Mouse (Mus musculus) hindbrain, embryonic 12.5 days (tissue): ENCODE measurements around the gene 1700021F05Rik. TPM values are rescaled to one million over a fixed set of nuclear protein-coding genes. Genes with fewer than 3 reads are reported as not detected.

Experiments
- ATAC-seq: fragments of 200-750 bp; cut with Nextera tagmentation; 2 replicates; pipeline ENCODE4 v1.8.0; 2017; ENCODE audit warnings: moderate TSS enrichment; ENCODE audit not compliant: low FRiP score
- H3K27ac ChIP-seq: fragments of 300-500 bp; sonication (generic); 2 replicates; pipeline ENCODE4 v1.5.1; 2016; ENCODE audit warnings: mild to moderate bottlenecking
- H3K27me3 ChIP-seq: fragments of 300-500 bp; sonication (generic); 2 replicates; pipeline ENCODE4 v1.6.1; 2016; ENCODE audit warnings: mild to moderate bottlenecking
- H3K36me3 ChIP-seq: fragments of 300-500 bp; sonication (generic); 2 replicates; pipeline ENCODE4 v1.6.1; 2016; ENCODE audit warnings: mild to moderate bottlenecking
- H3K4me1 ChIP-seq: fragments of 300-500 bp; sonication (generic); 2 replicates; pipeline ENCODE4 v1.6.1; 2016
- H3K4me2 ChIP-seq: fragments of 300-500 bp; sonication (generic); replicated peaks from 2 replicates; pipeline ENCODE4 v1.6.1; 2016; ENCODE audit warnings: mild to moderate bottlenecking
- H3K4me3 ChIP-seq: fragments of 300-500 bp; sonication (generic); 2 replicates; pipeline ENCODE4 v1.5.1; 2016; ENCODE audit warnings: mild to moderate bottlenecking
- H3K9ac ChIP-seq: fragments of 300-500 bp; sonication (generic); 2 replicates; pipeline ENCODE4 v1.6.1; 2016; ENCODE audit warnings: mild to moderate bottlenecking, moderate library complexity
- H3K9me3 ChIP-seq: fragments of 300-500 bp; sonication (generic); replicated peaks from 2 replicates; pipeline ENCODE4 v1.6.1; 2016; ENCODE audit warnings: mild to moderate bottlenecking
- WGBS: fragments of 180-500 bp; shearing (Covaris S2); methylation state at CpG from one replicate; pipeline ENCODE4 v1.1.7; 2016; 5-methylcytosine and 5-hydroxymethylcytosine counted together
- polyA plus RNA-seq: library from polyadenylated mRNA; unstranded; fragments of >200 nt; fragmentation: Nextera tagmentation; extraction: Ambion mirVana; gene quantifications from 2 replicates; pipeline ENCODE4 v1.2.1, GENCODE M21; 2016

1700021F05Rik gene
- polyA plus RNA-seq, 1 experiment from 2014 or later = 53.7 TPM

GRCm38 (mm10) chr10:43490034-43490433 is 50.8 kb downstream of the 1700021F05Rik start:
- peaks cover 17% of the 10 kb centered on the region for H3K4me1 ChIP-seq
- ATAC-seq = no peak
- no peak overlapping the region for H3K9ac ChIP-seq
- no peaks in the 10 kb centered on the region for H3K27me3 ChIP-seq
- H3K36me3 ChIP-seq = peaks cover 12% of the 10 kb centered on the region
- 76% methylated on average over 8 of the region's 8 CpGs for WGBS
- H3K9me3 ChIP-seq = no peaks in the 10 kb centered on the region
- H3K27ac ChIP-seq = no peak overlapping the region
- no peak overlapping the region for H3K4me2 ChIP-seq
- H3K4me3 ChIP-seq = no peak overlapping the region

GRCm38 (mm10) chr10:43489550-43489949 is 51.2 kb downstream of the 1700021F05Rik start:
- H3K4me3 ChIP-seq = no peak overlapping the region
- 59% methylated on average over 6 of the region's 6 CpGs for whole genome bisulfite sequencing
- no peak overlapping the region for H3K9ac ChIP-seq
- ATAC-seq = no peak
- H3K4me2 ChIP-seq = no peak overlapping the region
- no peaks in the 10 kb centered on the region for H3K9me3 ChIP-seq
- H3K36me3 ChIP-seq = peaks cover 7% of the 10 kb centered on the region
- 0 out of 2 replicates have a peak overlapping the region, but pooled peaks have one; percentile 4 for H3K27ac ChIP-seq
- peaks cover 17% of the 10 kb centered on the region for H3K4me1 ChIP-seq
- no peaks in the 10 kb centered on the region for H3K27me3 ChIP-seq

- H3K27ac ChIP-seq = no peak overlapping the region
- H3K9me3 ChIP-seq = no peaks in the 10 kb centered on the region
- H3K4me2 ChIP-seq = no peak overlapping the region
- no peak overlapping the region for H3K9ac ChIP-seq
- no peak for ATAC-seq
- WGBS = 89% methylated on average over 7 of the region's 7 CpGs
- 0 out of 2 replicates have a peak, but pooled peaks cover 3% of the 10 kb centered on the region for H3K36me3 ChIP-seq
- H3K4me3 ChIP-seq = no peak overlapping the region
- H3K4me1 ChIP-seq = peaks cover 17% of the 10 kb centered on the region
- no peaks in the 10 kb centered on the region for H3K27me3 ChIP-seq
These were observed 51.7 kb downstream of the 1700021F05Rik start for GRCm38 (mm10) chr10:43489139-43489538.

- no peaks in the 10 kb centered on the region for H3K9me3 ChIP-seq
- H3K27me3 ChIP-seq = no peaks in the 10 kb centered on the region
- peaks cover 23% of the 10 kb centered on the region for H3K4me1 ChIP-seq
- H3K27ac ChIP-seq = no peak overlapping the region
- H3K4me3 ChIP-seq = no peak overlapping the region
- WGBS = 83% methylated on average over 4 of the region's 4 CpGs
- H3K4me2 ChIP-seq = no peak overlapping the region
- no peak for ATAC-seq
- H3K36me3 ChIP-seq = no peaks in the 10 kb centered on the region
- no peak overlapping the region for H3K9ac ChIP-seq
These were observed 52.5 kb downstream of the 1700021F05Rik start for GRCm38 (mm10) chr10:43488258-43488657.

GRCm38 (mm10) chr10:43487441-43488010 is 53.3 kb downstream of the 1700021F05Rik start:
- Histone ChIP-seq H3K4me2 (no peak overlapping the region), H3K4me1 (peaks cover 28% of the 10 kb centered on the region), H3K27ac (no peak overlapping the region), H3K4me3 (no peak overlapping the region), H3K27me3 (no peaks in the 10 kb centered on the region), H3K36me3 (no peaks in the 10 kb centered on the region), H3K9ac (no peak overlapping the region), H3K9me3 (no peaks in the 10 kb centered on the region)
- 87% methylated on average over 3 of the region's 3 CpGs for WGBS
- ATAC-seq = no peak

GRCm38 (mm10) chr10:43485751-43486268 is 55.0 kb downstream of the 1700021F05Rik start:
- no peaks in the 10 kb centered on the region for H3K27me3 ChIP-seq
- WGBS = 95% methylated on average over 6 of the region's 6 CpGs
- no peaks in the 10 kb centered on the region for H3K36me3 ChIP-seq
- peaks cover 44% of the 10 kb centered on the region for H3K4me1 ChIP-seq
- no peak overlapping the region for H3K4me3 ChIP-seq
- no peak overlapping the region for H3K9ac ChIP-seq
- ATAC-seq = no peak
- no peak overlapping the region for H3K4me2 ChIP-seq
- H3K27ac ChIP-seq = no peak overlapping the region
- H3K9me3 ChIP-seq = no peaks in the 10 kb centered on the region

GRCm38 (mm10) chr10:43483426-43483995 is 57.3 kb downstream of the 1700021F05Rik start:
- Histone ChIP-seq H3K4me1 (peaks cover 37% of the 10 kb centered on the region), H3K36me3 (no peaks in the 10 kb centered on the region), H3K4me3 (no peak overlapping the region), H3K27me3 (no peaks in the 10 kb centered on the region), H3K4me2 (no peak overlapping the region; the same call in 1 of the 2 replicates), H3K9ac (peak overlapping the region; percentile 8; the same call in 1 of the 2 replicates), H3K27ac (peak overlapping the region; percentile 67), H3K9me3 (no peaks in the 10 kb centered on the region)
- no peak for ATAC-seq
- WGBS = 44% methylated on average over 9 of the region's 9 CpGs

GRCm38 (mm10) chr10:43482021-43482420 is 58.8 kb downstream of the 1700021F05Rik start:
- H3K9me3 ChIP-seq = no peaks in the 10 kb centered on the region
- H3K9ac ChIP-seq = no peak overlapping the region
- H3K36me3 ChIP-seq = no peaks in the 10 kb centered on the region
- H3K27me3 ChIP-seq = no peaks in the 10 kb centered on the region
- ATAC-seq = no peak
- peaks cover 44% of the 10 kb centered on the region for H3K4me1 ChIP-seq
- H3K4me2 ChIP-seq = no peak overlapping the region
- 86% methylated on average over 5 of the region's 5 CpGs for WGBS
- no peak overlapping the region for H3K27ac ChIP-seq
- H3K4me3 ChIP-seq = no peak overlapping the region

- WGBS = 40% methylated on average over 4 of the region's 4 CpGs
- no peaks in the 10 kb centered on the region for H3K36me3 ChIP-seq
- H3K4me1 ChIP-seq = peaks cover 45% of the 10 kb centered on the region
- H3K9ac ChIP-seq = no peak overlapping the region
- no peak for ATAC-seq
- H3K4me2 ChIP-seq = peak overlapping the region; percentile 82
- H3K27ac ChIP-seq = no peak overlapping the region
- no peaks in the 10 kb centered on the region for H3K27me3 ChIP-seq
- H3K4me3 ChIP-seq = no peak overlapping the region
- no peaks in the 10 kb centered on the region for H3K9me3 ChIP-seq
These were observed 59.6 kb downstream of the 1700021F05Rik start for GRCm38 (mm10) chr10:43481179-43481578.

- H3K9me3 ChIP-seq = no peaks in the 10 kb centered on the region
- H3K27me3 ChIP-seq = no peaks in the 10 kb centered on the region
- ATAC-seq = no peak
- peak overlapping the region; percentile 73 for H3K4me3 ChIP-seq
- no peaks in the 10 kb centered on the region for H3K36me3 ChIP-seq
- peak overlapping the region; percentile 82 for H3K4me2 ChIP-seq
- H3K4me1 ChIP-seq = peaks cover 45% of the 10 kb centered on the region
- 5% methylated on average over 13 of the region's 13 CpGs for WGBS
- peak overlapping the region; percentile 95 for H3K9ac ChIP-seq
- H3K27ac ChIP-seq = peak overlapping the region; percentile 99; the same call in 1 of the 2 replicates
These were observed 60.5 kb downstream of the 1700021F05Rik start for GRCm38 (mm10) chr10:43480227-43480849.

- no peaks in the 10 kb centered on the region for H3K27me3 ChIP-seq
- H3K4me2 ChIP-seq = peak overlapping the region; percentile 82
- peak overlapping the region; percentile 95 for H3K9ac ChIP-seq
- ATAC-seq = peak; percentile 79
- H3K36me3 ChIP-seq = no peaks in the 10 kb centered on the region
- under 1% methylated on average over 74 of the region's 103 CpGs for WGBS
- no peaks in the 10 kb centered on the region for H3K9me3 ChIP-seq
- peak overlapping the region; percentile 99 for H3K27ac ChIP-seq
- H3K4me1 ChIP-seq = peaks cover 45% of the 10 kb centered on the region
- peak overlapping the region; percentile 73 for H3K4me3 ChIP-seq
These were observed 61.2 kb downstream of the 1700021F05Rik start for GRCm38 (mm10) chr10:43479436-43480157.
